Mouse (Mus musculus): ENCODE data around the gene Abhd14b.

GRCm38 (mm10) chr9:106473081-106473752, 26.0 kb downstream of the Abhd14b start:
- TF ChIP-seq CTCF (IDR thresholded peaks at IDR 0.05; ENCODE audit: low read depth, low read length) (no peak), POLR2A (IDR thresholded peaks at IDR 0.05; ENCODE audit: borderline replicate concordance, low read depth, low read length) (no peak)

All from bone marrow macrophage, adult 2 months (primary cell).